Mouse (Mus musculus) spleen, postnatal 10 days (tissue): ENCODE results near the gene Ccdc169.
A peak's percentile ranks its signal among the peaks of the same experiment; 100 is the strongest.

Source experiments
- DNase-seq, 2 experiments: peaks; one replicate each; pipeline ENCODE4 v3.0.0; 2021 to 2022; ENCODE audit warnings: low spot score in 2 of 2

The Ccdc169 gene

DNA sequence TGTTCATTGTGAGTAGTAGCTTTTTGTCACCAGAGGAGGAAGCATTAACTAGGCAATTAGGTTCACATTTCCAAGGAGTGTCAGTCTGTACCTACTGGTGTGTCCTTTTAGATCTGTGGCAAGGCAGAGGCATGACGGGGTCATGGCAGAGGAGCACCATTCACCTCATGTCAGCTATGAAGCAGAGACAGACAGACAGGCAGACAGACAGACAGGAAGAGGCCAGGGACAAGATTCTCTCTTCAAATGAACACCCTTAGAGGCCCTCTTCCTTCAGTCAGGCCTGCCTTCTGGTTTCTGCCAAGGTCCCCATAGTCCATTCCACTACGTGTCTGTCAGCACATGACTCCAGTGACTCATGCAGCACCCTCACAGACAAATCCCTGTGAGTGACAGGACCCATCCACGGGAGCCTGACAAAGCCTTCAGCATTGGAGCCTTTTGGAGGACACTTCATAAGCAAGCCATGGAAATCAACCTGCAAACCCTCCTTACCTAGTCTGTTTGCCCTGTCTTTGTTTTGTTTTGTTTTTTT lies 14.7 kb upstream of the Ccdc169 start:
- no peak for DNase-seq

DNA sequence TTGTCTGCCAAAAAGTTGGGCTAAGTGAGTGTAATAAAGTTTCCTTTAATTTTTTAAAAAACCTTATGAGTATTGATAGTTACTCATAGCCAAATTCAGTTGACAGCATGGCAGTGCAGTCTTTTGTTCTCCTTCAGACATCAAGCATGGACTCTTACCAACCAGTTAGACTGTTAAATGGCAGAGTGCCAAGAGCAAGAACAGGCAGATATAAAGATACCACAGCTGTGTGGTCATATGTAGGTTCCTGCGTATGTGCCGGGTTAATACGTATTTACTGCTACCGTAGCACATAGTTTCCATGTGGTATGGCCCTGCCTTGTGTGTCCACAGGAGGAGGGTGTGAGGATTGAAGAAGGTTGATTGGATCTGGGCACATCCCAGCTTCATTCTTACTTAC lies 14.1 kb upstream of the Ccdc169 start:
- no peak for DNase-seq

DNA sequence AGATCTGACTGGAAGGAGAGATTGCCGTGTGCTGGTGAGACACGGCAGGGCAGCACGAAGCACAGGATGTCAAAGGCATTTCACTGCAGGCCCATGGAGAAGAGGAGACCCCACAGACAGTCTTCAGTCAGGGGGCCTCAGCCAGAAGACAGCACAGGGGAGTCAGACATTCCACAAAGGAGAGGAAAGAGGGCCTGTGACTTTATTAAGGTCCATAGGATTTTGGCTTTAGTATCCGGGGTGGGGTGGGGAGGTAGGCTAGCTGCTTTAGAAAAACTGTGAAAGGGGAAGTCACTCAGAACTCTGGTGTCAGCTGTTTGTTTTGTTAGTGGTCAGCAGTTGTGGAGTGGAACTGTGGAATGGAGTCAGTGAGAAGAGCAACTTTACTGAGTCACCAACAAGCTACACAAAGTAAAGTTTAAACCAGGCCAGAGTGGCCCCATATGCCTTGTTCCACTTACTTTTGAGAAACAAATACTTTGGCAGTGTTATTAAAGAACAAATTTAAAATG lies 7.9 kb upstream of the Ccdc169 start:
- DNase-seq: no peak

DNA sequence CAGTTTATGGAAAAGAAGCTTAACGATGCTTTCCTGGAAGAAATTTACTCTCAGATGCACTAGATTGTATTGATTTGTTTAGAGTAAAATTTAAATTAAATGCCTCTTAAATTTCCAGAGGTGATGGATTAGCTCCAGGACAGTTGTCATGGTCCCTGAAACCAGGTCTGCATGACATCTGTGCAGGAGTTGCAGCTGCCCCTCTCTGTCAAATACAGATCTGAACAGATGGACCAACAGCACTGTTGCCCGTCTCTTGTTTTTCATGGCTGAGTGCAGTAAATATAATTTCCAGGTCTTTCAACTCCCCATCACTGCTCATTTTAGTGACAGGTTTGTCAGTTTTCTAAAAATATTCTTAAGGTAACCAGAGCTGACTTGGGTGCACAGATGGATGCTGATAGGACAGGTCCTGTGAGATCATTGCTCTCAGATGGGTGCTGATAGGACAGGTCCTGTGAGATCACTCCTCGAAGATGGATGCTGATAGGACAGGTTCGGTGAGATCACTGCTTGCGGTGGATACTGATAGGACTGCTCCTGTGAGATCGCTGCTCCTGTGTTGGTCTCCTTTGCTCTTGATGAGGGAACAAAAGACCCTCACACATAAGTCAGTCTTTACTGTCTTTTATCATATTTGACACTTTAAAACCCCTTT lies 5.4 kb upstream of the Ccdc169 start:
- no peak for DNase-seq

DNA sequence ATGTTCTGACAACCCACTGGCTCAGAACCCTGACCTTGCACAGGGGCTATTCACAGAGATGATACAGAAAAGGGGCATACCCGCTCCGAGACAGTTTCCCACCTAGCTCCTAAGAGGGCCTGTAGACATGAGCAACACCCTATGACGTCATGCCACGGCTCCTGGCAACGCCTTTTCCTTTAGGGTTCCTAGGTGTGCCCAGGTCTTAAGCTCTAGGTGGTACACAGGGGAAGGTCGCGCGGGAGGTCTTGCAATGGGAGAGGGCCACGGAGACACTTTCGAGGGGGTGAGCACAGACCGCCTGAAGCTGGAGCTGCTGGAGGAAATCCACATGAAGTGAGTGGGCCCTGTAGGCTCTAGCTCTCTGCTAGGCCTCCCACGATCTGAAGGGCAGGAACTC lies 2.7 kb downstream of the Ccdc169 start:
- no peak for DNase-seq

DNA sequence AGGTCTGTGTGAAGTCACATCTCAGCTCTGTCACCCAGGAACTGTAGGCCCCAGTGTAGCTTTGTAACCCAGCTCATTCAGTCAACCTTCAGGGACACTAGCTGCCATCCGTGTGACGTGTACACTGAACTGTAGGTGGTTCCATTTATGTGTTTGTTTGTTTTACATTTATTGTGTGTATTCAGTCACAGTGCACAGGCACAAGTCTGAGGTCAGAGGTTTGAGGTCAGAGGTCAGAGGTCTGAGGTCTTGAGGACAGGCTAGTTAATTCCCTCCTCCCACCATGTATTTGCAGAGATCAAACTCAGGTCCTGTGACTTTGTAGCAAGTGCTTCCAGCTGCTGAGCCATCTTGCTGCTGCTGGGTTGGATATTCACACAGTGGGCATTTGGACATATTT lies 4.3 kb downstream of the Ccdc169 start:
- DNase-seq: no peak

DNA sequence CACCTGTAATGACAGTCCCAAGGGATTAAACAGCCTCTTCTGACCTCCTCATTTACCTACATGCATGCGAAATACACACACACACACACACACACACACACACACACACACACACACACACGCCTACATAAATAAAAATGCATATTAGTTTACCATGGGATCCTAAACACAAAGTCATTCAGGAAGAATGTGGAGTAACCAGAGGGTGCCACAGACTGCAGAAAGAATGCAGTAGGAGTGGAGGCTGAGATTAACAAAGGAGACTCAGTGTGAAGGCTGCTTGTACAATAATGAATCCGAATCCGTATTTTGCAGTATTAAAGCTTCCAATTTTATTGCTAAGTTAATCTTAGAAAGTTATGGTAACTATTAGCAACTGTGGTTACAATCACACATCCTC lies 7.8 kb downstream of the Ccdc169 start:
- no peak for DNase-seq

DNA sequence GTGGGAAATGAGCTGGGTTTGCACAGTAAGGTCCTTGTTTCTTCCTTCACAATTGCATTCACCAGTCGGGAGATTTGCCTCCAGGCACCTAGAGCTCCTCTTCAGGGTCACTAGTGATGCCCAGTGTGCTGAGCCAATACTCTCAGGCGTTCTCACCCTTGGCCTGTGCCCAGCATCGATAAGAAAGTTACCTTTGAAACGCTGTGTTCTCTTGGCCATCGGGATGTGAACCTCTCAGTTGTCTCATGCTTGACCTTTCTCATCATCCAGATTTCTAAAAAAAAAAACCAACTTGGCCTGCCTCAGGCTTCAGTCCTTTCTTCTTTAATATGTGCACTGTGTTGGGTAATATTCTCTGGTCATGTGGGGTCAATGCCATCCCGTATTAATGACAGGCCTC lies 9.3 kb downstream of the Ccdc169 start:
- no peak for DNase-seq

DNA sequence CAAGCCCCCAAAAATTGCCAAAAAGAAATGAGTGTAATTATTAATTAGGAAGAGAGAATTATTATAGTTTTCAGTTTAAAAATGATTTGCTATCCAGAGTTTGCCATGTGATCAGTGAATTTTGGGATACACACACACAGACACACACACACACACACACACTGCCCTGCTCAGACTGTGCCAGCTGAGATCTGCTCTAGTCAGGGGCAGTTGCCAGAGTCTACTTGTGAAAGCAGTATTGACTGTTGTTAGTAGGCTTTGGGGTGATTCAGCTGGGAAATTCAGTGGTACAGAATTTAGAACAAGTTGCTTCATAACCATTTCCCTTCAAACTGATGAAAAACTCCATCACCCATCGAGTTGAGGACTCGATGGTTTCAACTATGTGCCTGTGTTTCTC lies 10.0 kb downstream of the Ccdc169 start:
- DNase-seq: no peak

DNA sequence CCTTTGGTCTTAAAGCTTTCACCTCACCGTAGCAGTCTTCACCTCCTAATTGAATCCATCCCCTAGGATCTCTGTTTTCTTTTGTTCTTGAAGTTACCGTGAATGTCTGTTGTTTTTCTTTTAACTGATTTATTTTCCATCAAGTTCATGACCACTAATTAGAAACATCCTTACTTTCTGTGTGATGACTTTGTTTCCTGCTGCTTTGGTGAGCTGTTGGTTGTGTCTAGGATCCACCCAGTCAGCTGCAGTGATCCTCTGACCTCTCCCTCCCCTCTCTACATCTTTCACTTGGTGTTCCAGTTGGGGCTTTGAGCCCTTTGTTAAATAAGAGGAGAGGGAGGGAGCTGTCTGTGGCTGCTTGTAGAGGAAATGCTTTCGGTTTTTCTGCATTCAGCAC lies 11.0 kb downstream of the Ccdc169 start:
- DNase-seq: no peak

DNA sequence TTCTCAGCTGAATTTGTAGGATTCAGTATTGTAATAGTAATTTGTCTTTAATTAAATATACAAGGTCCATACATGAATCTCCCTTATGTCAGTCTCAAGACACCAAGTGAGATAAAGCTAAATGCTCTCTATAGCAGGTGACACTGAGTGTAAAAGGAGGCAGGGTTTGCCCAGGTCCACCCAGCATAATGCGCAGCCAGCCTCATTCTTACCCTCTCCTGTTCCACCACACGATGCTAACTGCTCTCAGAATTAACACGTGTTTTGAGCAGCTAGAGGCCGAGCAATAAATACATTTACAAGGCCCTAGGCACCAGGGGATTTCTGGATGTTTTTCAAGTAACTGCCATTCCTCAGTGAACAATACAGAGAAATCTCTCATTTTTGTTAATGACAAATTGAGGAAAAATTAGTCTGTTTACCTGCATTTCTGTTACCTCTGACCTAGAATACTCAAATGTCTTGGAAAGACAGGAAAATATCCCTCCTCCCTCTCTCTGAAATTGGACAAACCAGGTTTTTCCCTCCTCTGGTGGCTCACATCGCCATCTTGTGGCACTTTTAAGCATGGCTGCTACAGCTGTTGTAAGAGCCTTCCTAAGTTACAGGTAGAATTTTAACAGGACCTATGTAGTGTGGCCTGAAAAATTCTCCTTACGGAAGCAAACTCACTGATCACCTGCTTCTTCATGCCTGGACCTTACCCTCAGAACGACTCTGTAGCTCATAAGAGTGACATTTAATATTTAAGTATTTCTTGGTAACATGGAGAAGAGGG lies 14.7 kb downstream of the Ccdc169 start:
- DNase-seq: peak in 1 of 2 experiments; percentile 22

DNA sequence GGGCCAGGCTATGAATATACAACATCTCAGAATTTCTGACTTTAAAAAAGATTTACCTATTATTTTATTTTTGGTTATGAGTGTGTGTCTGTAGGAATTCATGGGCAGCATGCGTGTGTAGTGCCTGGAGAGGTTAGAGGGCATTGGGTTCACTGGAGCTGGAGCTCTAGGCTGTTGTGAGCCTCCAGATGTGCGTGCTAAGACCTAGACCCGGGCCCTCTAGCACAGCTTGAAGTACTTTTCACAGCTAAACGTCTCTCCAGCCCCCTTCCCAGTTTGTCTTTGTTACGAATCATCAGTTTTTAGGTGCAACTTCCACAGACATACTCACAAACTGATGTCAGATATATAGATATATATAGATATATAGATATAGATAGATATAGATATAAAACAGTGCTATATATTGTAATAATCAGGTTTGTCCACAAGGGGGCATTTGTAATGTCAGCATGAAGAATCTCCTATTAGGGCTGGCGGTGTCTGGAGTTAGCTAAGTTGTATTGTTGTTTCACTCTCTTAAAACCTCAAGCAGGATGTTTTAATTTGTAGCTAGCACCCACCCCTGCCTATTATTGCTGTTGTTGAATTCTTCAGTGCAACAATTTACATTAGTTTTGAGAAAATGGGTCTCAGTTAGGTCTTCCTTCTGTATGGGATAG lies 15.7 kb downstream of the Ccdc169 start:
- no peak for DNase-seq

DNA sequence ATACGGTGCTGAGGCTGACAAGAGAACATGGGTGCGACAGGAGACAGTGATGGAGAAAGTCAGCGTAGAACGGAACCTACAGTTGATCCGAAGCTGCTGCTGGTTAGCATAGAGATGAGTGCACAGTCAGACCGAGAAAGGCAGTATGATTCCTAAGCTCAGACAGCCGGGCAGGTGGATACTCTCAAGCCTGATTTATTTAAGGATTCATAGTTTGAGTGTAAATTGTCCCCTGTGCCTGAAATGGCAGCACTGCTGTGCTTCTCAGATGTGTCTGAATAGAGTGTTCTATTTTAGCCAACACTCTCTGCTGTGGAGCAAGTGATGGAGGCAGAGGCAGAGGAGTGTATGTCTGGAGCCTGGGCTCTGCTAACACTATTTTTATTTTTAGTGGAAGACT lies 17.0 kb downstream of the Ccdc169 start:
- DNase-seq: no peak

DNA sequence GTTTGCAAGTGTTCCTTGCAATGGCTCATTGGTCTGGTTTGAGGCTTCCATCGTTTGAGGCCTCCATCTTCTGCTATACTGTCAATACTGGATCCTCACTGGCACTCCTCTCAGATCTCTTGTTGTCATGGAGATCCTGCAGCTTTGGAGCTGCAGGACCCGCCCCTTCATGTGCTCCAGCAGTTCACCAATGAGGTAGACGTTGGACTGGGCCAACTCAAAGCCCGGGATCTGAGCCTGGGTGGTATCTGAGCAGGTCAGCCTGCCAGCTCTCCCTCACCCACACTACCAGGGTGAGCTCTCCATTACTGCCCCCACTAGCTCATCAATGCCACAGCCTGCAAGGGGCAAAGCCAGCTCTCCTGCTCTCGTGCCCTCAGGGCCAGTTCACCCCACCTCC lies 20.3 kb downstream of the Ccdc169 start:
- DNase-seq: no peak

DNA sequence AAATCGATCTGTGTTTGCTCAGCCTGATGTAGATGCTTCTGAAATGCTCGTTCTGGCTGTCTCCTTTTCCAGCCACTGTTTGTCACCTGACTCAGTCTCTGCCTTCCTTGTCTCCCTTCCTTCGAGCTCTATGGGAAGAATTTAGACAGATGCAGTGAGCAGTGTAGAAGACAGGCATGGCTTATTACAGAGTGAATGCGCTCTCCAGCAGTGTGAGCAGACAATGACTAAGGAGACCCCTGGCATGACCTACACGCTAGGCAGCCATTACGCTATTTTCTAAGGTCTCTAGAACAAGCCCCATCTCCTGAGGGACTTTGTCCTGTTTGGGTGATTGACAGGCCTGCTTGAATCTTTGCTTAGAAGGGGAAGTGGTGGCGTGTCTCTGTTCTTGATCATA lies 24.0 kb downstream of the Ccdc169 start:
- no peak for DNase-seq

DNA sequence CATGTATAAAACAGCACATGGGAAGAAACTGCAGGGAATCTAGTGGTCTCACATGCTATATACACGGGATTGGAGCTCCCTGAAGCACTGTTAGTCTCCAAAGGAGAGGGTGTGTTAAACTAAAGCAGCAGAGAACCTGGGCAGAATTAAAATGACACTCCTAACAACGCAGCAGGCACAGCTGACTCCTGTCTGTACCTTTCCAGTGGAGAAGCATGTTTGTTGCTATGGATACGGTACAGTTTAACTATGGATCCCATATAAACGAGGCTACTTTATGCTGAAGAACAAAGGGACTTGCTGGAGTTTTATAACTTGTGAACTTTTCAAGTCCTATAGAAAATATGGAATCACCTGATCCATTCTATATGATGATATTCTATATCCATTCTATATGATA lies 26.4 kb downstream of the Ccdc169 start:
- no peak for DNase-seq

DNA sequence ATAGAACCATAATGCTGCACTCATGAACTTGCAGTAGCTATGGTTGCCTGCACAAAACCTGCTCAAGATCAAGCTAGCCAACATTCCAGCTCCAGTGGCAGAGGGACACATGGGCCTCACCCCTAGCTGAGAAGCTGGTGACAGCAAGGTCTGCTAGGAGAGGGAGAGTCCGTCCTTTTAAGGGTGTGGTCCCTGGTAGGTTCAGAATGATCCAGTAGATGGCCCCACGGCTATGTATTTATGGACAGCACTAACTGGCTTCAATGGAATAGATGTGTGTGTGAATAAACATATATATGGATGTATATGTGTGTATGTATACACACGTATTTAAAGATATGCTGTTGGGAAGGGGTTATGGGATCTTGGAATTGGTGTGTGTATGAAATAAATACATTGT lies 35.3 kb downstream of the Ccdc169 start:
- DNase-seq: no peak

DNA sequence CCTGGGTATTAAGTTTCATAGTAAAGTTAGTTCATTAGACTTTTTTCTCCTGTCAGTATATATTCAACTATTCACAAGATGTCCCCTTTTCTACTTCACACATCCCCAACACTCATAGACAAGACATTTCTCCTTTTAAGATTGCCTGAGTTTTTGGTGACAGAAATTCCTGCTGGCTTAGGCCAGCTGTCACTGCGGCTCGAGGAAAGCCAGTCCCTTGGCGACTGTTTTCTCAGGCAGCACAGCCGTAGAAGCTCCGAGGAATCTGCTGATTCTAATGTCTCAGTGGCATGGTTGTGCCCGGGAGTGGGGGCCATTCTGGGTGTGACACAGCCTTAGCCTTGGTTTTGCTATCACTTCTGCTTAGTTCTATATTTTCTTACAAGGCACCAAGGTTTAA lies 40.1 kb downstream of the Ccdc169 start:
- no peak for DNase-seq

DNA sequence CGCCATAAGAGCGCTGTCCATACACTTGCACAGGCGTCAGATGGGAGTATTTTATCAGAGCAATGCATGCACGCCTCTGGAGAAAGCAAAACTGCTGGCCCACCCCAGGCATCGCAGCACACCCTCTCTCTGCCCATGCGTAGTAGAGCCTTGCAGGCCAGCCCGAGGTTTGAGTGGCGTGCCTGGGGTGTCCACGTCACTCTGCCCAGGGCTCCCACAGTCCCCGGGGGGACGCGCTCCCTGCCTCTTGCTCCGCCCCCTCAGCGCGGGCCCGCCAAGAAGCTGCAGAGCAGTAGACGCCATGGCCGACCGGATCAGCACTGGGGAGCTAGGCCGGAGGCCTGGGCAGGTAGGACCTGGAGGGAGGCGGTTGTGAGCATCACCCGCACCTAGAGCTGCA lies 44.6 kb downstream of the Ccdc169 start, which contains the start of gene Sohlh2:
Gene Sohlh2, plus strand, starts transcription at position 263 of the 400 bp plus-strand sequence.
- no peak for DNase-seq

DNA sequence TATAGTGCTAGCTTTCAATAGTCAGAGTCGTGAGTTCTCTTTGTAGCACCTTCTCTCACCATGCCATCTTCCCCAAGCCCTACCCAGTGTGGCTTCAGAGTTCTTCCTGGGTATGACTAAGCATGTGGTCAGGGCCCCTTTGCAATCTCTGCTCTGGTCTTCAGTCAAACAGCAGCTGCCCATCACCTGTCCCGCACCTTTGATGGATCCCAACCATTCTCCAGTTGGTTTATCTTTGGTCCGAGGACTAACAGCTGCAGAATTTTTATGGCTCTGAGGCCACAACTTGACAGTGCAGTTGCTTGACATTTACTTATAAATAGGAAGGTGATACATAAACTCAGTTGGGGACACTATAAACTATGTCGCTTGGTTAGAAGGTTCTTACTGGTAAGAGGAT lies 54.5 kb downstream of the Ccdc169 start:
- no peak for DNase-seq

DNA sequence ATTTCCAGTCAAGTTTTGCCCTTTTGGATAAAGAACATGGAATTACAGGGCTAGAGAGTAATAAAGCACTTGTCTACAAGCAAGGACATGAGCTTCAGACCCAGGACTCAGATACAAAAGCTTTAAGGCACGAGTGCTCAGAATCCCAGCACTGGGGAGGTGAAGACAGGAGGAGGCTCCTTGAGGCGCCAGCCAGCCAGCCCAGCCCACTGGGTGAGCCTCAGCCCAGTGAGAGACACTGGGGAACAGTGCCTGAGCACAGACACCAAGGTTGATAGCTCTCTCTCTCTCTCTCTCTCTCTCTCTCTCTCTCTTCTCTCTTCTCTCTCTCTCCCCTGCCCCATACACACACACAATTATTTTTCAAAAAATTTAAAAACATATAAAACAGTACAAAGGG lies 56.2 kb downstream of the Ccdc169 start:
- no peak for DNase-seq

DNA sequence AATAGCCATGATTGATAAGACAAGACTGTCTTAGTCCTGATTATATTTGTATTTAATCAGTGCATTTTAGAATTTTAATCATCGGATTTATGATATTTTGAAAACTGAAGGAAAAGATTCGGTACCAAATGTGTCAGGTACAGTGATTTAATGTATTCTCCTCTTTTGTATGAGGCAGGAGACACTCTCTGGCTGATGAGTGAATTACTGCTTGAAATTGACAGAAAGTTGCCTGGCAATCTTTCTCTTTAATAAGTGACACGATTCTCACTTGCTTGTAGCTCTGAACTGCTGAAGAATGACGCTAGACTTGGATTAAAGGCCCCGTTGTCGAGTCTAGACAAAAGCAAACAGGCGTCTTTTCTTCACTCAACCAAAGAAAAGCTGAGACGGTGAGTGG lies 57.7 kb downstream of the Ccdc169 start:
- DNase-seq: no peak
